Mouse (Mus musculus) lung, postnatal 36 days (tissue): ENCODE results near the gene Gm10961.
A peak's percentile ranks its signal among the peaks of the same experiment; 100 is the strongest.
"Not testable (repeated sequence)": the region's sequence is repeated elsewhere in the genome, so short reads cannot be mapped to it uniquely, and the experiment has no call there.

Experiments
- DNase-seq: peaks from one replicate; pipeline ENCODE4 v3.0.0; 2022; ENCODE audit warnings: mixed read lengths

Gm10961 gene

DNA sequence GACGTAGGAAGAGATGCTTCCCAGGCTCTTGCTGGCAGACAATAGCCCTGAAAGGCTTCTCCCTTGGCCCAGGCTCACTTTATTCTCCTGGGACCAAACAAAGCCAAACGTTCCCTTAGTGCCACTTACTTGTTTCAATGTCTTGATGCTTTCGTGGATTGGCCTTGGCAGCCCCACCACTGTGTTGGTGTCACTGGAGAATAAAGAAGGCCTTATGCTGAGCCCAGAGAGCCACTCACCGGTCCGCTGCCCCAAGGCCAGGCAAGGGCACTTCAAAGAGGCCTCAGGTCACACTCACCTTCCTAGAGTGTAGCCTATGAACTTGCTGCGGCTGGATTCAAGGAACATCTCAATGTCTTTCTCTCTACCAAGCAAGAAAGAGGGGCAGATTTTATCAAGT is 11.2 kb upstream of the Gm10961 start:
- no peak for DNase-seq

DNA sequence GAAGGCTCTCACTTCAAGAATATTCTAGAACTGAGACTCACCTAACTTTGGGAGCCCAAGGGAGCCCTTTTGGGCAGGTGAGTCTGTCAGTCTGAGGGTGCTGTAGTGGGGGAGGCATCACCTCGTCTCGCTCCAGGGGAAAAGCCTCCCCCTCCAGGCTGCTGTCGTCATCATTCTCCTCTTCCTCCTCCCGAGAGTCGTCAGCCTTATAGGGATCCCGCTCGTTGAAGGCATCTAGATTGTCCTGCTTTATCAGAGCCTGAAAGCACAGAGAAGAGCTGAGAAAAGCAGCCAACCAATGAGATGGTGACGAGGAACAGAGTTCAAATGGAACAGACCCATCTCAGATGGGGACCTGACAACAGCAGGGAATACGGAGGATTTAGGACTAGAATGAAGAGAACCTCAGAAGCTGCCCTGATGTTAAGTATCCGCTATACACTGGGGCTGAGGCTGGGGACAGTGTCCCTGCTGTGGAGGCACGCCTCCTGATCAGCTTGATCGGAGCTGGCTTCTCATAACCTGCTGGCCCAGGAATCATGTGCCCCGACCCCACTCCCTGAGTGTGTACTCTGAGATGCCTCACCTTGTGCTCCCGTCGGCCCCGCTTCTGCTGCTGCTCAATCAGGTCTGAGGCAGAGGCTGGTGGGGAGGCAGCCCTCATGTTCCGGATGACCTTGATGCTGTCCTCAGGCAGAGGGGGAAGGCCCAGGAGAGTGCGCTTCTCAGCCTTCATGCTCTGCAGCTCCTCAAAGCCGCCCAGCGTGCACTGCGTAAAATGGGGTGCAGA is 9.6 kb upstream of the Gm10961 start:
- DNase-seq, result no peak

DNA sequence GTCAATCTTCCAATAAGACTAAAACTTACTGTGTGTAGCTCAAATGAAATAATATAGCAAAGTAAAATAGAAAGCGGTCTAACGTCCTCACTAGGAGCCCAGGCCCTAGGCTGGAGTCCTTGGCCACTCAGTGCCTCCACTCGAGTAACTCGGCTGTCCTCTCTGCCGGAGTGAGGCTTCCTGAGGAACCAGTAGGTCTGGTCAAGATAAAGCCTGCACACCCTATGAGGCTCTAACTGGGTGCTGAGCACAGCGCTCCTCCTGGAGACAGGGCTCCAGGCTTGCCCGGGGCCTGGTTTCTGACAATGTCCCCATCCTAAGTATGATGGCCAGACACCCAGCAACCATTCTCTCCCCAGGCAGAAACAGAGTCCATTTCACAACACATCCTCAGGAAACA is 8.6 kb upstream of the Gm10961 start:
- no peak for DNase-seq

DNA sequence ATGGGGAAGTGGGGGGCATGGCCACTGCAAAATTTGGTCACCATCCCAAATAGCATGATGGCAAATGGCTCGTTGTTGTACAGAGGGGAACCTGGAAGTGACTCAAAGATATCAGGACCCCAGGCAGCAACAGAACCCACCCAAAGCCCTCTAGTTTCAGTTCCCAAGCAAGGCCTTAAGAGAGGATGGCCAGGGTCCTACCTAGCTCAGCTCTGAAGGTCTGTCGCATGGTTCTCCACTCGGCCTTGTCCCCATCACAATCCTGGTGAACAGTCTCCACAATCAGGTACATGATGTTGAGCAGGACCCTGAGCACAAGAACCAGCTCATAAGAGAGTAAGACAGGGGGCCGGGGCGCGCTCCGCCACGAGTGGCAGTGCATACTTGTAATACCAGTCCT is 6.7 kb upstream of the Gm10961 start:
- no peak for DNase-seq

DNA sequence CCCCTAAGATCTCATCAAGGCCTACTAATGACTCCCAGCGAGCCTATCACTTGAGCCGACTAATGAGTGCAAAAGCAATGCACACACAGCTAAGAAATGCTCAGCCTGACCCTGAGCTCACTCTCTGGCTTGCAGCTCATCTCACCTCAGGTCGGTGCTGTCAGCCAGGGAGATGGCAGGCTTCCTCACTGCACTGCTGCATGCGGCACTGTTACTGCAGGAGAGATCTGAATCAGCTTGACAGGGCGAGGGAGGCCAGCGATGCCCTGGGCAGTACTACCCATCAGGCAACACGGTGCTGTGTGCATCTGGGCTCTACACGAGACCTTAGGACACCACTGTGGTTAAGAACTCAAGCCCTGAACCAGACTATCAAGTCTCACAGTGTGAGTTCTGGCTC is 5.6 kb upstream of the Gm10961 start:
- no peak for DNase-seq

DNA sequence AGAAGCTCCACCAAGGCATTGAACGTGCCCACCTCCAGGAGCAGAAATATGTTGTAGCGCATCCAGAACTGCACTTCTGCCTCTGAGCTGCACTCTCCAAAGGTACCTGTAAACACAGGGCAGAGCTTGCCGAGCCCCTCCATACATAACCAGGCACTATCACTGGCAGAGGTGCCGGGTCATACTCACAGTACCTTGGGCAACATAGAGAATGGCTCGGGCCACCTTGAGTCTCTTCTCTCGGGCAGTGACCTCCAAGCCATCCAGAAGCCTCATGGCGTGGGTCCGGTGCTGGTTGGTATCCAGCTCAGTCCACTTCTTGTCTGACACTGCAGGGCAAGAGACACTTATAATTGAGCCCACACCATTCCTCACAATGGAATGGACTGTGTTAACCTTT is 4.4 kb upstream of the Gm10961 start:
- DNase-seq, result no peak

DNA sequence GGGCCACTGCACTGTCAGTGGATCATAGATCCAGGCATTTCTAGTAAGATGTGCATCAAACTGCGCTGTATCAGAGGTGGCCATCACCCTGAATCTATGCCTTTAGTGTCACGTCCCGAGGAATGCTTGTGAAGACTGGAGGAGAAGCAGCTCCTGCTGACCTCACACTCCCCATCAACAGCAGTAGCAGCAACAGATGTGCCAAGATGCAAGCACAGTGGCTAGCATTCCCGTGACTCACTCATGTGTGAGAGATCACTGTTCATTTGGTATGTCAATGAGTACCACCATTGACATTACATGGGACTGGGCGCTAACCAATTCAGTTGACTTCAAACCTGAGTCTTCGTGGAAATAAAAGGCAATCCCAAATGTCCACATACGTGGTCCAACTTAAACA is 3.5 kb upstream of the Gm10961 start:
- no peak for DNase-seq

DNA sequence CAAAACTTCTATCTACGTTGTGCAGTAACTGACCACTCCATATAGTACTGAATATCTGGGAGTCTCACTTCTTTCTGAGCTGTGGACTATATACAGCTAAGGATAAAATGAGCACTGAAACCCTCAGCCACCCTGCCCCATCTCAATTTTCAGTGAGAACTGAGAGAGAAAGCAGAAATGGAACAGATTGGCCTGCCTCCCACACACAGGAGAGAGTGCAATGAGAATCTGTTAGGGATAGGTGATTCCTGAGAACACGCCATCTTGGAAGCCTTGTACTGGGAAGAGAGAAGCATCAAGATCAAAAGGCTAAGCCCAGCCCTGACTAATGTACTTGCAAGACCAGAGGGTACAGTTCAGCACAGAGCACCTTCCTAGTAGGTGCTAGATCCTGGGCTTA is 2.6 kb upstream of the Gm10961 start:
- DNase-seq, result no peak

DNA sequence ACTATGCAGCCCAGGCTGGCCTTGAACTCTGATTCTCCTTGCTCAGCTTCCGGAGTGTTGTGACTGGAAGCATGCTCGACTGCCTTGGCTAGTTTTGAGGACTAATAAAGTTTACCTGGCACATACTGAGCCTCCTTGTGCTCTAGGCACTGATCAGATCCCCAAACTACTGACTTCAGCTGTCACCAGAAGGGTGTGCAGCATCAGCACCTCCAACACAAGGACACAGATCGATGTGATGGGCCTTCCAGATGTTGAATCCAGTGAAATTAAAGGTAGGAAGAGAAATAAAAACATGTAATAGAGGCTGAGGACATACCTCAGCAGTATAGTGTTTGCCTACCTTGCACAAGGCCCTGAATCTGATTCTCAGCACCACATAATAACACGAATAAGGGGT is 1.7 kb upstream of the Gm10961 start:
- DNase-seq, result no peak

DNA sequence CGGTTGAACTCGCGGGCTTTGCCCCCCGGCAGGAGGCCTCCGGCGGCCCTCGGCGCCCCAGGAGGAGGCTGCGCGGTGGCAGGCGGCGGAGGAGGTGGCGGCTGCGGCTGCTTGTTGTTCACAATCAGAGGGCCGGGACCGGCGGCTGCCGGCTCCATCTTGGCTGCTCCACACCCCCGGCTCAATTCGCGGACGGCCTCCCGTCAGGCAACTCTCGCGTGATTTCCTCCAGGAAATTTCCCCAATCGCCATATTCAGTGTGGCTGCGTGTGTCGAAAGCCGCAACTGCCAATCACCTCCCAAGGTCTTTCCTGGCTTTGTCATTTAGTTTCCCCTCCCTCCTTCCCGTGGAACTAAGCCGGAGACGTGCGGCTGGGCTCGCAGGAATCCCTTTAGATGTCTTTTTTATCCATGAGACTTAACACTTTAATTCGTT is 419 bp downstream of the Gm10961 start, which contains the start of gene Strip1:
Gene Strip1, minus strand, starts transcription at position 172 of the 436 bp plus-strand sequence.
- peak; percentile 97 for DNase-seq

DNA sequence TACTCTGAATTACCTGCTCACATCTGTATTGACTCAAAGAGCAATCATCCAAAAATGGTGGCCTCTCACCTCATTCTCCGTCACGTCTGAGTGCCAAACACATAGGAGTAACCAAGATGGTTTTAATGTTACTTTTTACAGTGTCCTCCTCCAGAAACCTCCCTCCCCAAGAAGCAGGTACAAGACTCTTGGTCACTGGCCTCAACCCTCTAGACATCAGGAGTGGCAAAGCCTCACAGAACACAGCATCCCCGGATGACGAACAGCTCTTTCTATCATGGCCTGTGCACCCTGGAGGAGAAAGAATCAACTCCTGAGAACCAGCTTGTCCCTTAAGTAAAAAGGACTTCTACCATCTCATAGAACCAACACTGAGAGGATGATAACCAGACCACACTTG is 1.7 kb downstream of the Gm10961 start:
- DNase-seq, result no peak

DNA sequence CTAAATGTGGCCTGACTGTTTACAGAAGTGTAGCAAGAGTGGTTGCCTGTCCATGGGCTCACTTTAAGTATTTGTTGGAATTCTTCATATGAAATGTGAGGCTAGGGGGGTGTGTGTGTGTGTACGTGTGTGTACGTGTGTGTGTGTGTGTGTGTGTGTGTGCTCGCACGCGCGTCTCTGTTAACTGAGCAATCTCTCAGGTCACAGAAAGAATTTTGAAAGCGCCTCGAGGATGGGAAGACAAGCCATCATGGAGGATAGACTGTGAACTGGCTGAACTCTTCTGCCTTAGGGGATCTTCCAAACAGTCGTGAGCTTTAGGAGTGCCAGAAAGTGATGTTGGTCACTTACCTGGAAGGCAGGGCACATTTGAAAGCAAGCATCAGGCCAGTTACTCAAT is 2.8 kb downstream of the Gm10961 start:
- no peak for DNase-seq

DNA sequence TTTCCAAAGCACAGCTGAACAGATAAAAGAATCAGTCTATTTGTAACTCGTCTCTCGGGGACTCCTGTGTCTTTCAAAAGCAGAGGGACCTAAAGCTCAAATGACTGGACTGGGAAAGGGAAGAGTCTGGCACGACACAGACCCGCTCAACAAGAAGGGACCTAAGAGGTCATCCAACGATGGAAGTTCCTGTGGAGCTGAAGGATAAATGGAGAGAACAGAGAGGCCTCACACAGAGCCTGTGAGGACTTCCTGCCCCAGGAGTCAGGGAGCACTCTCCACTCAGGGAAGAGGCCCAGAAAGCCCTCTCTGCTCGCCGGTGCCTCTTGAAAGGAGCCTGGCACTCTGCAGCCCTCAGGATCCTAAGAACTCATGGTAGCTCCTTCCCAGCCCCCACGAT is 4.7 kb downstream of the Gm10961 start:
- DNase-seq, result no peak

DNA sequence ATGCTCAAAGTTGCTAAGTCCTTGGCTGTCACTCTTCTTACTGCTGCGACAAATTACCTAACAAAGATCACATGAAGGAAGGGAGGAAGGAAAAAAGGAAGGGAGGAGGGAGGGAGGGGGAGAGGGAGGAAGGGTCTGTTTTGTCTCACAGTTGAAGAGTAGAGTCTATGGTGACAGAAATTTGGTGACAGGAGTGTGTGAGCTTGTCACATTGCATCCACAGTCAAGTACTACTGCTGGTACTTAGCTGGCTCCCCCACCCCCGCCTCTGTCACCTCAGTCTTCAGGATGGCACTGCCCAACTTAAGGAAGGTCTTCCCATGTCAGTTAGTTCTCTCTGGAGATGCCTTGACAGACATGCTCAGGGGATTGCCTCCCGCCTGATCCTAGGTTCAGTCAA is 5.1 kb downstream of the Gm10961 start:
- DNase-seq, result no peak

DNA sequence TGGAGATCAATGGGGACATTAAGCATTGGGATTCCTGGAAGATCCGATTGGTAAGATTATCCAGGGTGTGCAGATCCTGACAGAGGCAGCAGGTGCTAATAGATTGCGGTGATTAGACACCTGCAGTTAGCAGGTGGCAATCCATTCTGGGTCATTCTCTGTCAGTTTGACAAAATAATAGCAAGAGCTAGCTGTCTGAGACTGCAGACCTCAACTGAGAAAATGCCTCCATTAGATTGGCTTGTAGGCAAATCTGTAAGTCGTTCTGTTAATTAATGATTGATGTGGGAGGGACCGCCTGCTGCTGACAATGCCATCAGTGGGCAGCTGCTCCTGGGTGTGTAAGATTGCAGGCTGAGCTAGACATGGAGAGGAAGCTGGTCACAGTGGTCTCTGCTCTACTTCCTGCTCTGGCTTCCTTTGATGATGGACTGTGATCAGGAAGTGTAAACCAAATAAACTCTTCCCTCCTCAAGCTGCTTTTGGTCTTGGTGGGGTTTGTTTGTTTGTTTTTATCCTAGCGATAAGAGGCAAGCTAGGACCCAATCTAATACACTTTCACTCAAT is 6.6 kb downstream of the Gm10961 start:
- DNase-seq, result peak; percentile 27

DNA sequence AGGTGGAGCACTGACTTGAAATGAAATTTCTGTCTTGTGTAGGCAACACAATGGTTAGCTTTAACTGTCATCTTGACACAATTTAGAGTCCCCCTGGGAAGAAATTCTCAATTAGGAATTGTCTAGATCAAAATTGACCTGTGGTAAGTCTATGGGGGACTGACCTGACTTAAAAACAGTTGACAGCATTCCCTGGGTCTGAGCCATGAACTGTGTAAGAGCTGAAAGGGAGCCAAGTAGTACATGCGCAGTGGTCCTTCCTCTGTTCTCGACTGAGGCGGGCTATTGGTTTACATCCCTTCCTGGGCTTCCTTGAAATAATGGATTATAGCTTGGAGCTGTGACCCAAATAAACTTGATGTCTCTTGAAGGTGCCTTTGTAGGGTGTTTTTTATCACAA is 15.8 kb downstream of the Gm10961 start:
- no peak for DNase-seq

DNA sequence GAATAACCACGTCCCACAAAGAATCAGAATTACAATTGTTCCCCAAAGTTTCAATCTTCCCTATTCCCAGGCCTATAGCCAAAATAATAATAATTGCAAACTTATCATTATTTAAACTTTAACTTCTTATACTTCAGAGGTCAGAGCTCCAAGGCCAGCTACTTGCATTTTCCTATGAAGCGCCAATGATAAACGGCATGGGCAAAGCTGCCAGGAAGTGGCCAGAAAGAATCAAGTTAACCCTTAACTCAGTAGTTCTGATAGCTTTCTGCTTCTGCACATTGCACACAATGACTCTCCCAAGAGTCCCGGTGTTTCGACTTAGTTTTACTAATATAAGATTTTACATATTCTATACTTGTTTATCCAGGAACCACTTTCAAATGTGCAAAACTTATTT is 19.2 kb downstream of the Gm10961 start:
- not testable (repeated sequence) for DNase-seq

DNA sequence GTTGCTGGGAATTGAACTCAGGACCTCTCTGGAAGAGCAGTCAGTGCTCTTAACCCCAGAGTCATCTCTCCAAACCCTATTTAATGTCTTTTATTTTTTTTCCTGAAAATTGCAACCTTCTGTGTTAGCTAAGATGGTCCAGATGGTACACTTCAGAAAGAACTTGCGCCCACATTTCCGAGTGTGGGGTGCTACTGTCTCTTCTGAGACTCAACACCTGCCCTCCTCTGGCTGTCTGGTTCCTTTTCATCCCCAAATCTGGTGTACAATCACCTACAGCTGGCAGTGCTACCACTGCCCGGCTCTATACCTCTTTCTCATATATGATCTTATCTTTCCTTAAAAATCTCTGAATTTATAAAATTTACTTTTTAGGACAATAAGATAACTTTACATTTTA is 21.8 kb downstream of the Gm10961 start:
- DNase-seq, result no peak

DNA sequence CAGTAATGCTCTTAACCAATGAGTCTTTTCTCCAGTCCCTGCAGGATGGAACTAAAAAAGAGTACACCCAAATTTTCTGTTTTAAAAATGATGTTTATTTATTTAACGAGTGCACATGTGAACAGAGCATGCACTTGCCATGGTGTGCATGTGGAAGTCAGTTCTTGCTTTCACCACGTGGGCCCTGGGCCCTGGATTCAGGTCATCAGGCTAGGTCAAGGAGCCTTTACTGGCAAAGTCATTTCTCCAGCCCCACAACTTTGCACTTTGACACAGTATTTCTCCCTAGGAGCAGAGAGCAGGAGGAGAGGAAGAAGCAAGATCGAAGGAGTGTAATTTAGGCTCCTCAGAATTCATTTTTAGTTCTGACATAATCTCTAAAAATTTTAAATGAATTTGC is 23.7 kb downstream of the Gm10961 start:
- DNase-seq, result no peak

DNA sequence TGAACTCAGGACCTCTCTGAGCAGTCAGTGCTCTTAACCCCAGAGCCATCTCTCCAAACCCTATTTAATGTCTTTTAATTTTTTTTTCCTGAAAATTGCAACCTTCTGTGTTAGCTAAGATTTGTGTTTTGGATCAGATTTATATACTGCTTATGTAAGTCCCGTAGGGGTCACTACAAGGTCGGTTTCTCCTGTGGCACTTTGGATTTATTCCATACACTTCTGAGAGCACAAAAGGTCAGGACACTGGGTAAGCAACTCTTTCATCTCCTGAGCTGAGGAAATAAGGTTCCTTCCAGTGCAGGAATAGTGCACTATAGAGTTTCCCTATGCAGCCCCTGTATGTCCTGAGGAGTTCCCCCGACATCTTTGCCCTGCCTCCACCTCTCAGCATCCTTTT is 24.4 kb downstream of the Gm10961 start:
- DNase-seq, result no peak

DNA sequence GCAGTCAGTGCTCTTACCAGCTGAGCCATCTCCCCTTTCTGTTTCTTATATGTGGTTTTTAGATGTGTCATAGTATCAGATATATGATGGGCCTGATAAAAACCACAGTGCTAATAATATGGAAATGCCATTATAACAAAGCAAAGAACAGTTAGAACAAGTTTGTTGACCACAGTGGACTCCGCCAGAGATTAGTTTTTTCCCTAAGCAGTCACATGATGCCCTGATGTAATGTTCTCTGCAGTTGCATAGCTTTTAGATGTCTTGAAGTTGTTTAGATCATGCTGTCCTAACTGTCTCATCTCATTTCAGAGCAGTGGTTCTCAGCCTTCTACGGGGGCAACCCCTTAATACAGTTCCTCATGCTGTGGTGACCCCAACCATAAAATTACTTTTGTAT is 25.0 kb downstream of the Gm10961 start:
- no peak for DNase-seq

DNA sequence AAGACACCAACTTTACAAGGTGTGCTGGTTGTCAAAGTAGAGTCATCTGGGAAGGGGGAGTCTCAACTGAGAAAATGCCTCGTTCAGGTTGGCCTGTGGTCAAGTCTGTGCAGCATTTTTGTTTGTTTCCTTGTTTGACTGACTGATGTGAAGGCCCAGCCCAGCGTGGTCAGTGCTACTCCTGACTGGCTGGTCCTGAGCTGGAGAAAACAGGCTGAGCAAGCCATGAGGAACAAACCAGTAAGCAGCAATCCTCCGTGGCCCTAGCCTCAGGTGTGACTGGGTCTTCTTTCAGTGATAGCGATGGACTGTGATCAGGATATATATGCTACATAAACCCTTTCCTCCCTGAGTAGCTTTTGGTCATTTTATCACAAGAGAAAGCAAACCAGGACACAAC is 25.8 kb downstream of the Gm10961 start:
- no peak for DNase-seq

DNA sequence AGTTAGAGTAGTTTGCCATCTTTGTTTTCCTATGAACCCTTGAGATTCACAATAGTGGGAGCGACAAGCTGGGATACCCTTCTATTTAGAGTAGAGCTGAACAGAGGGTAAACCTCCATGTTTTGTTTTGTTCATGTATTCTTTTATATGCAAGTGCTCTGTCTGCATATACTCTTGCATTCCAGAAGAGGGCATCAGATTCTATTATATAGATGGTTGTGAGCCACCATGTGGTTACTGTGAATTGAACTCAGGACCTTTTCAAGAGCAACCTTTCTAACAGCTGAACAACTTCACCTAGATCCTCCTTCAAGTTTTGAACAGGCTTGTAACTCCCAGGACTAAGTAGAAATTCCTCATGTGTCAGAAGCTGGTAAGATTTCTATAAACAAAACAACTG is 27.9 kb downstream of the Gm10961 start:
- DNase-seq, result no peak

DNA sequence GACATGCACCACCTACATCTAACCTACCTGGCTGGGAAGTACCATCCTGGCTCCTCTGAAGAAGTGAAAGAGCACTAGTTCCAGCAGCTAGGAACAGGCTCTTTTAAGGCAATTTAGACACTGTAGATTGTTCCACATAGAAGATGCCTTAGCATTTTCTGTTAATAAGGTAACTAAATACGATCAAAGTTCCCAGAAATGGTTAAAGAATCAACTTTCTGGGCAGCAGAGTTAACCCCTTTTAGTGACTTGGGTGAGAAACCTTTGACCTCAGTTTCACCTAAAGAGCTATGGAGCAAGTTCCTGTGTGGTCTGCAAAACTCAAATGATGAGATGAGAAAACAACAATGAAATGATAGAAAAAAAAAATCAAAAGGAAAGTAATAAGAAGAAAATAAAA is 33.5 kb downstream of the Gm10961 start:
- no peak for DNase-seq

DNA sequence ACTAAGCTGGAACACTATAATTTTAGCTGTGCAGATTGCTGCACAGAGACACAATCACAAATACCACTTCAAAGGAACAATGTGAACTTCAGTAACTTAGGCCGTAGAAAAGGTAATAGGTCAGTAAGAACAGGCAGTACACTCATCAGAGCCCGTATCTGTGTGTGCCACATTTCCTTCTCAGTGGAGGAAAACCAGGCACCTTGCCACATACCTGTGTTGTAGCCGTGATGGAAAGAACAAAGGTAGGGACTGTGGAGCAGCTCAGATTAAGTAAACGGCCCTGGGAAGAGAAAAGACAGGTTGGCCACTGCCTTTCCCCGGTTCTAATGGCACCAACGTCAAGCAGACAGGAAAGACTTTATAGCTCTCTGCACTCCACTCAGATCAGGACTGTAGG is 36.3 kb downstream of the Gm10961 start:
- no peak for DNase-seq
